Mouse (Mus musculus) intestine, embryonic 14.5 days (tissue): ENCODE measurements around the gene Txndc17. TPM values are rescaled to one million over a fixed set of nuclear protein-coding genes. Genes with fewer than 3 reads are reported as not detected.
A peak's percentile ranks its signal among the peaks of the same experiment; 100 is the strongest.

Source experiments
- ATAC-seq: fragments of 200-750 bp; cut with Nextera tagmentation; replicated peaks from 2 replicates; pipeline ENCODE4 v1.8.0; 2017; ENCODE audit warnings: low read depth, moderate number of reproducible peaks, moderate TSS enrichment, moderate library complexity; ENCODE audit not compliant: low FRiP score, low TSS enrichment
- DNase-seq: peaks from one replicate; pipeline ENCODE4 v3.0.0-alpha.2; 2018; ENCODE audit warnings: low spot score
- H3K27ac ChIP-seq: fragments of 300-500 bp; sonication (generic); 2 replicates; pipeline ENCODE4 v1.5.1; 2014; ENCODE audit warnings: low read depth, mild to moderate bottlenecking, control low read depth
- H3K27me3 ChIP-seq: fragments of 300-500 bp; sonication (generic); replicated peaks from 2 replicates; pipeline ENCODE4 v1.6.1; 2014; ENCODE audit warnings: low read length, control low read depth; ENCODE audit not compliant: control insufficient read depth, insufficient read depth
- H3K36me3 ChIP-seq: fragments of 300-500 bp; sonication (generic); 2 replicates; pipeline ENCODE4 v1.6.1; 2014; ENCODE audit warnings: low read length, control low read depth; ENCODE audit not compliant: control insufficient read depth, insufficient read depth
- H3K4me1 ChIP-seq: fragments of 300-500 bp; sonication (generic); replicated peaks from 2 replicates; pipeline ENCODE4 v1.6.1; 2014; ENCODE audit warnings: low read length, control low read depth, mixed read lengths; ENCODE audit not compliant: control insufficient read depth, insufficient read depth
- H3K4me2 ChIP-seq: fragments of 300-500 bp; sonication (generic); 2 replicates; pipeline ENCODE4 v1.6.1; 2014; ENCODE audit warnings: low read length
- H3K4me3 ChIP-seq: fragments of 300-500 bp; sonication (generic); 2 replicates; pipeline ENCODE4 v1.5.1; 2014; ENCODE audit warnings: low read depth, low read length, control low read depth, mixed read lengths
- H3K9ac ChIP-seq: fragments of 300-500 bp; sonication (generic); 2 replicates; pipeline ENCODE4 v1.6.1; 2014; ENCODE audit warnings: mild to moderate bottlenecking, low read length
- H3K9me3 ChIP-seq: fragments of 300-500 bp; sonication (generic); 2 replicates; pipeline ENCODE4 v1.6.1; 2016; ENCODE audit warnings: low read length, control low read depth; ENCODE audit not compliant: control insufficient read depth
- WGBS: fragments of 180-500 bp; shearing (Covaris S2); extraction: QIAGEN DNeasy Blood & Tissue Kit; methylation state at CpG from one replicate; pipeline ENCODE4 v1.1.7; 2014; 5-methylcytosine and 5-hydroxymethylcytosine counted together
- polyA plus RNA-seq: library from polyadenylated mRNA; unstranded; fragments of >200 nt; fragmentation: Nextera tagmentation; extraction: Ambion mirVana; gene quantifications from 2 replicates; pipeline ENCODE4 v1.2.1, GENCODE M21; 2014

Txndc17 gene
- polyA plus RNA-seq, 1 experiment from 2014 or later: 268 TPM

- 86% methylated on average over 4 of the region's 4 CpGs for WGBS
- H3K4me1 ChIP-seq: no peaks in the 10 kb centered on the region
- H3K4me2 ChIP-seq: no peak overlapping the region
- no peaks in the 10 kb centered on the region for H3K9me3 ChIP-seq
- no peak for ATAC-seq
- H3K36me3 ChIP-seq: peaks cover 45% of the 10 kb centered on the region
- DNase-seq: no peak
- no peak overlapping the region for H3K9ac ChIP-seq
- H3K27me3 ChIP-seq: no peaks in the 10 kb centered on the region
- no peak overlapping the region for H3K4me3 ChIP-seq
- no peak overlapping the region for H3K27ac ChIP-seq
Observed at GRCm38 (mm10) chr11:72181136-72181535, 26.2 kb upstream of the Txndc17 start.

DNA sequence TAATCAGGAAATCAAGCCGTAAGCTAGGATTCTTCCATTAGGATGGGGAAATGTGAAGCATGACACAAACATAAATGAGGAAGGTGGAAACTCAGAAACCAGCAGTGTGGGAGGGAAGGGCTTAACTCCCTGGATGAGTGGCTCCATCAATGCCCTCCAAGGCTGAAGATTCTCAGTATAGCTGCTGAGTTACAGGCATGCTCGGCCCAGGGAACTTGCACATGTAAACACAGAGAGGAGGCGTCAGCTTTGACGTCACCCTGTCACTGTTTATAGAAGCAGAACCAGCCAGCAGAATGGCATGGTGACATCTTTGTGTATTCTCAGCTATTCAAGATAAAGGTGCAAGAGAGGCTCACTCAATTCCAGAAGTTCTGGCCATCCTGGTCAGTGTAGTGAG is 23.1 kb upstream of the Txndc17 start:
- ATAC-seq (no peak), DNase-seq (no peak)
- Histone ChIP-seq H3K4me3 (no peak overlapping the region), H3K4me2 (no peak overlapping the region), H3K9ac (no peak overlapping the region), H3K9me3 (no peaks in the 10 kb centered on the region), H3K4me1 (no peaks in the 10 kb centered on the region), H3K36me3 (peaks cover 38% of the 10 kb centered on the region), H3K27me3 (no peaks in the 10 kb centered on the region), H3K27ac (no peak overlapping the region)
- WGBS: 54% methylated on average over 4 of the region's 4 CpGs

GRCm38 (mm10) chr11:72190857-72191256 is 16.5 kb upstream of the Txndc17 start:
- peaks cover 52% of the 10 kb centered on the region for H3K36me3 ChIP-seq
- no peak overlapping the region for H3K9ac ChIP-seq
- no peaks in the 10 kb centered on the region for H3K9me3 ChIP-seq
- no peaks in the 10 kb centered on the region for H3K27me3 ChIP-seq
- H3K4me3 ChIP-seq: no peak overlapping the region
- WGBS: 82% methylated on average over 1 of the region's 1 CpGs
- ATAC-seq: no peak
- DNase-seq: no peak
- H3K4me2 ChIP-seq: no peak overlapping the region
- H3K27ac ChIP-seq: no peak overlapping the region
- H3K4me1 ChIP-seq: no peaks in the 10 kb centered on the region

DNA sequence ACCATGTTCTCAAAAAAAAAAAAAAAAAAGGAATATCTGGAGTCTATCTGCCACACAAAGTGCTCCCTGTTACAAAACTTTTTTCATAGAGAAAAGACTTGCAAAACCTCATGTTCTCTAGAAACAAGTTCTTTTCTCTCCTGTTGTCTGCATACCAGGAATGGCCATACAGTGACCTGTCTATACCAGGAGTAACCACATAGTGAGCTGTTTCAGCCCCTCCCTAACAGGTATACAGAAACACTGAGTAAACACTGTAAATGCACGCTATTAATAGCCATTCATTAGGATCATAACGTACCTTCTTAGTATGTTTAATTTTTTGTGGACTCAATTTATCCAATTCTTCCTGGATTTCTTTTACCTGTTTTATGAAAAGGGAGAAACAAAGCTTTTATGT is 13.1 kb upstream of the Txndc17 start:
- no peaks in the 10 kb centered on the region for H3K27me3 ChIP-seq
- H3K4me3 ChIP-seq: no peak overlapping the region
- no peaks in the 10 kb centered on the region for H3K4me1 ChIP-seq
- 81% methylated on average over 2 of the region's 2 CpGs for WGBS
- DNase-seq: no peak
- no peak overlapping the region for H3K27ac ChIP-seq
- no peak overlapping the region for H3K9ac ChIP-seq
- H3K36me3 ChIP-seq: peaks cover 57% of the 10 kb centered on the region
- no peaks in the 10 kb centered on the region for H3K9me3 ChIP-seq
- ATAC-seq: no peak
- no peak overlapping the region for H3K4me2 ChIP-seq

GRCm38 (mm10) chr11:72196506-72196905 is 10.8 kb upstream of the Txndc17 start:
- Histone ChIP-seq H3K4me1 (no peaks in the 10 kb centered on the region), H3K27ac (no peak overlapping the region), H3K27me3 (no peaks in the 10 kb centered on the region), H3K4me3 (no peak overlapping the region), H3K4me2 (no peak overlapping the region), H3K9me3 (no peaks in the 10 kb centered on the region), H3K9ac (no peak overlapping the region), H3K36me3 (peaks cover 47% of the 10 kb centered on the region)
- DNase-seq (no peak), ATAC-seq (no peak)
- 86% methylated on average over 8 of the region's 8 CpGs for WGBS

DNA sequence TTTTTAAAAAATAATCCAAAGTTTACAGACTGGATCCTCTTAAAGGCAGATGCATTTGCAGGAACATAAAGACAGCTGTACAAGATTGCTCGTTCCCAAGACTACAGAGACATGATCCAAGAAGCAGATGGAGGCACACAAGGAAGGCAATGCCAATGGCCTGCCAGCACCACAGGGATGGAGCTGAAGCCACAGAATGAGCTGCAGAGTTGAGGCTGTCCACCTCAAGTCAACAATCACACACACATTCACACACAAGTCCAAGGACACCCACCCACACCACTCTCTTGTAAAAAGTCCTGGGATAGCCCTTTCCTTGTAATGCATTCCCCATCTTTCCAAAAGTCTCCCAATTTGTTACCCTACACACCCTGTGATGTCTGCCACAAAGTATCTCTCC is 3.9 kb upstream of the Txndc17 start:
- peaks cover 15% of the 10 kb centered on the region for H3K4me1 ChIP-seq
- no peak overlapping the region for H3K9ac ChIP-seq
- no peak overlapping the region for H3K4me3 ChIP-seq
- H3K27me3 ChIP-seq: no peaks in the 10 kb centered on the region
- H3K4me2 ChIP-seq: no peak overlapping the region
- DNase-seq (no peak), ATAC-seq (no peak)
- 83% methylated on average over 1 of the region's 1 CpGs for WGBS
- H3K36me3 ChIP-seq: peaks cover 28% of the 10 kb centered on the region
- no peaks in the 10 kb centered on the region for H3K9me3 ChIP-seq
- no peak overlapping the region for H3K27ac ChIP-seq

DNA sequence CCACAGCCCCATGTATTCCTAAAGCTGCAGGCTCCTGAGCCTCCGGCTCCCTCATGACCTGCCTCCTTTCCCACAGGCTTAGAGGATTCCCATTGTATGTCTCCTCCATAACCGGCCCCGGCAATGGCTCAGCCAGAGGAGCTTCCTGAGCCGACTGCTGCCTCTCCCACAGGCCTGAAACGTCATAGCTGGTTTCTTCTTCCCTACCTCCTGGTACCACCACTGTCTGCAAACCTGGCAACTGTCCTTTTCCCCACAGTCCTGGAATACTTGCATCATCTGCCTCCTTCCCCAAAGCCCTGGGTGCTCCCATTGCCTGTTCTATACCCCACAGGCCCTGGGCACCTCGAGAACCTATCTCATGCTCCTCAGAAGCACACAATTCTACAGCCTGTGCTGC is 2.1 kb upstream of the Txndc17 start:
- no peaks in the 10 kb centered on the region for H3K27me3 ChIP-seq
- 83% methylated on average over 6 of the region's 6 CpGs for WGBS
- H3K9me3 ChIP-seq: no peaks in the 10 kb centered on the region
- no peak overlapping the region for H3K4me3 ChIP-seq
- H3K36me3 ChIP-seq: peaks cover 28% of the 10 kb centered on the region
- DNase-seq: no peak
- peaks cover 15% of the 10 kb centered on the region for H3K4me1 ChIP-seq
- no peak overlapping the region for H3K27ac ChIP-seq
- no peak for ATAC-seq
- no peak overlapping the region; the same call in 1 of the 2 replicates for H3K9ac ChIP-seq
- no peak overlapping the region for H3K4me2 ChIP-seq

- Histone ChIP-seq H3K9me3 (no peaks in the 10 kb centered on the region), H3K27me3 (no peaks in the 10 kb centered on the region), H3K9ac (peak within 1 kb of the TSS; percentile 72), H3K4me3 (peak within 1 kb of the TSS; percentile 86), H3K4me1 (peaks cover 15% of the 10 kb centered on the region), H3K4me2 (peak within 1 kb of the TSS; percentile 91), H3K36me3 (peaks cover 33% of the 10 kb centered on the region), H3K27ac (peak within 1 kb of the TSS; percentile 73)
- ATAC-seq (peak; percentile 46; the same call in 1 of the 2 replicates), DNase-seq (peak; percentile 69)
- WGBS: under 1% methylated on average over 43 of the region's 43 CpGs
Observed at GRCm38 (mm10) chr11:72206341-72207203, 775 bp upstream of the Txndc17 start, which contains the start of gene Gm43951. Gene Gm43951, minus strand, starts transcription at chr11:72206840.
